Mouse (Mus musculus) neural tube, embryonic 14.5 days (tissue): ENCODE data around the gene Stard5. TPM values are rescaled to one million over a fixed set of nuclear protein-coding genes. Genes with fewer than 3 reads are reported as not detected.

Source experiments
- ATAC-seq: fragments of 200-750 bp; cut with Nextera tagmentation; 2 replicates; pipeline ENCODE4 v1.8.0; 2017; ENCODE audit warnings: low read depth, mild to moderate bottlenecking, moderate TSS enrichment, moderate library complexity
- H3K27ac ChIP-seq: fragments of 300-500 bp; sonication (generic); 2 replicates; pipeline ENCODE4 v1.5.1; 2014; ENCODE audit warnings: low read depth, mild to moderate bottlenecking, control low read depth, low read length, moderate library complexity, mixed read lengths
- H3K27me3 ChIP-seq: fragments of 300-500 bp; sonication (generic); 2 replicates; pipeline ENCODE4 v1.6.1; 2014; ENCODE audit warnings: low read length; ENCODE audit not compliant: control insufficient read depth, insufficient read depth
- H3K36me3 ChIP-seq: fragments of 300-500 bp; sonication (generic); 2 replicates; pipeline ENCODE4 v1.6.1; 2014; ENCODE audit warnings: low read length, mixed read lengths; ENCODE audit not compliant: control insufficient read depth, insufficient read depth
- H3K4me1 ChIP-seq: fragments of 300-500 bp; sonication (generic); 2 replicates; pipeline ENCODE4 v1.6.1; 2014; ENCODE audit warnings: low read length; ENCODE audit not compliant: control insufficient read depth, insufficient read depth
- H3K4me2 ChIP-seq: fragments of 300-500 bp; sonication (generic); 2 replicates; pipeline ENCODE4 v1.6.1; 2014; ENCODE audit warnings: mild to moderate bottlenecking, low read depth, low read length, control low read depth
- H3K4me3 ChIP-seq: fragments of 300-500 bp; sonication (generic); 2 replicates; pipeline ENCODE4 v1.5.1; 2014; ENCODE audit warnings: low read depth, low read length, control low read depth, mixed read lengths
- H3K9ac ChIP-seq: fragments of 300-500 bp; sonication (generic); replicated peaks from 2 replicates; pipeline ENCODE4 v1.6.1; 2014; ENCODE audit warnings: low read depth, mild to moderate bottlenecking, control low read depth, low read length, mixed read lengths
- H3K9me3 ChIP-seq: fragments of 300-500 bp; sonication (generic); 2 replicates; pipeline ENCODE4 v1.6.1; 2016; ENCODE audit warnings: low read length; ENCODE audit not compliant: control insufficient read depth
- WGBS: fragments of 180-500 bp; shearing (Covaris S2); extraction: QIAGEN DNeasy Blood & Tissue Kit; methylation state at CpG from one replicate; pipeline ENCODE4 v1.1.7; 2014; 5-methylcytosine and 5-hydroxymethylcytosine counted together
- polyA plus RNA-seq: library from polyadenylated mRNA; unstranded; fragments of >200 nt; fragmentation: Nextera tagmentation; extraction: Ambion mirVana; gene quantifications from 2 replicates; pipeline ENCODE4 v1.2.1, GENCODE M21; 2014

The Stard5 gene
- polyA plus RNA-seq, 1 experiment from 2014 or later = 3.9 TPM

- ATAC-seq = no peak
- Histone ChIP-seq H3K9me3 (no peaks in the 10 kb centered on the region), H3K27ac (no peak overlapping the region), H3K9ac (no peak overlapping the region), H3K4me3 (no peak overlapping the region), H3K4me1 (no peaks in the 10 kb centered on the region), H3K4me2 (no peak overlapping the region), H3K36me3 (no peaks in the 10 kb centered on the region), H3K27me3 (no peaks in the 10 kb centered on the region)
- 86% methylated on average over 5 of the region's 5 CpGs for WGBS
Measured at GRCm38 (mm10) chr7:83667936-83668645, 36.3 kb downstream of the Stard5 start.

GRCm38 (mm10) chr7:83668724-83669123 is 37.0 kb downstream of the Stard5 start:
- no peak overlapping the region for H3K4me2 ChIP-seq
- WGBS = 11% methylated on average over 1 of the region's 1 CpGs
- no peaks in the 10 kb centered on the region for H3K4me1 ChIP-seq
- no peaks in the 10 kb centered on the region for H3K27me3 ChIP-seq
- H3K9me3 ChIP-seq = no peaks in the 10 kb centered on the region
- peak; percentile 68; the same call in 1 of the 2 replicates for ATAC-seq
- no peak overlapping the region for H3K4me3 ChIP-seq
- no peak overlapping the region for H3K27ac ChIP-seq
- H3K36me3 ChIP-seq = no peaks in the 10 kb centered on the region
- no peak overlapping the region for H3K9ac ChIP-seq

- 94% methylated on average over 6 of the region's 6 CpGs for whole genome bisulfite sequencing
- no peak for ATAC-seq
- Histone ChIP-seq H3K4me2 (no peak overlapping the region), H3K9me3 (no peaks in the 10 kb centered on the region), H3K9ac (no peak overlapping the region), H3K36me3 (no peaks in the 10 kb centered on the region), H3K4me1 (no peaks in the 10 kb centered on the region), H3K27ac (no peak overlapping the region), H3K4me3 (no peak overlapping the region), H3K27me3 (no peaks in the 10 kb centered on the region)
Measured at GRCm38 (mm10) chr7:83671573-83671972, 39.8 kb downstream of the Stard5 start.

DNA sequence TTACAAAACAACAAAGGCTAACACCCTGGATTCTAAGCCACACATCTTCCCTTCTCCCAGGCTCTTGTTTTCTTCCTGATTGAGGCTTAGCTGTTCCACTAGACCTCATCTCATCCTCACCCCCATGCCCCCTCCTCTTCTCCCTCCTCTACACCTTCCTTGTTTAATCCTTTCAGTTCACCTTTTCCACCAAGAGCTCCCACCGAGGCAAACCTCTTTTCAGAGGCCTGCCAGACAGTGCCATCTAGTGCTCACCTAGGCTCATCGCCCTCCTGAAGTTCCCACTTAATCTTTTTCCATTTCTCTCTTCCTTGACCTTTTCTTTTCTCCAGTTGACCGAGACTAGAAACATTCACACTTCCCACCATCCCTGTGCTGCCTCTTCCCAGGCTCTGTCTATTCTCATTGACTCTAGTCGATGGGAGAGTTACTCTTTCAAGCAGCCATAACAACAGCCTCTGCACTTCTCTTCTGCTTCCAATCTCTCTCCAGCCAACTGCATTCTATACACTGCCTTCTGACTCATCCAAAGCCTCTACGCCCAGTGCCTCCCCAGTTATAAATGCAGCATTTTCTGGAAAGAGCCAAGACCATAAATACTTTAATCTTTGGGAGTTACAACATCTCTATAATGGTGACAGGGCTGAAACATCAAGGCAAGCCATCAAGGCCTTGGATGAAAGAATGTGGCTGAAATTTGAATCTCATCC is 43.9 kb downstream of the Stard5 start:
- Histone ChIP-seq H3K4me2 (no peak overlapping the region), H3K9ac (no peak overlapping the region), H3K4me1 (no peaks in the 10 kb centered on the region), H3K4me3 (no peak overlapping the region), H3K27ac (no peak overlapping the region), H3K36me3 (no peaks in the 10 kb centered on the region), H3K27me3 (no peaks in the 10 kb centered on the region), H3K9me3 (no peaks in the 10 kb centered on the region)
- peak; percentile 41; the same call in 1 of the 2 replicates for ATAC-seq
- WGBS = 38% methylated on average over 5 of the region's 5 CpGs

- Histone ChIP-seq H3K27ac (no peak overlapping the region), H3K4me3 (no peak overlapping the region), H3K4me1 (no peaks in the 10 kb centered on the region), H3K9me3 (no peaks in the 10 kb centered on the region), H3K4me2 (no peak overlapping the region), H3K36me3 (no peaks in the 10 kb centered on the region), H3K9ac (no peak overlapping the region), H3K27me3 (no peaks in the 10 kb centered on the region)
- WGBS = 86% methylated on average over 3 of the region's 3 CpGs
- ATAC-seq = no peak
Measured at GRCm38 (mm10) chr7:83677296-83677695, 45.5 kb downstream of the Stard5 start.

GRCm38 (mm10) chr7:83678506-83678905 is 46.7 kb downstream of the Stard5 start:
- H3K9me3 ChIP-seq = no peaks in the 10 kb centered on the region
- no peak overlapping the region for H3K27ac ChIP-seq
- 92% methylated on average over 4 of the region's 4 CpGs for WGBS
- H3K9ac ChIP-seq = no peak overlapping the region
- H3K27me3 ChIP-seq = no peaks in the 10 kb centered on the region
- H3K4me1 ChIP-seq = no peaks in the 10 kb centered on the region
- no peak for ATAC-seq
- no peak overlapping the region for H3K4me3 ChIP-seq
- H3K4me2 ChIP-seq = no peak overlapping the region
- H3K36me3 ChIP-seq = no peaks in the 10 kb centered on the region

GRCm38 (mm10) chr7:83682640-83683274 is 51.0 kb downstream of the Stard5 start:
- ATAC-seq = no peak
- Histone ChIP-seq H3K4me2 (no peak overlapping the region), H3K27ac (no peak overlapping the region), H3K9ac (no peak overlapping the region), H3K4me3 (no peak overlapping the region), H3K9me3 (no peaks in the 10 kb centered on the region), H3K4me1 (no peaks in the 10 kb centered on the region), H3K36me3 (no peaks in the 10 kb centered on the region), H3K27me3 (no peaks in the 10 kb centered on the region)
- WGBS = 54% methylated on average over 6 of the region's 6 CpGs

DNA sequence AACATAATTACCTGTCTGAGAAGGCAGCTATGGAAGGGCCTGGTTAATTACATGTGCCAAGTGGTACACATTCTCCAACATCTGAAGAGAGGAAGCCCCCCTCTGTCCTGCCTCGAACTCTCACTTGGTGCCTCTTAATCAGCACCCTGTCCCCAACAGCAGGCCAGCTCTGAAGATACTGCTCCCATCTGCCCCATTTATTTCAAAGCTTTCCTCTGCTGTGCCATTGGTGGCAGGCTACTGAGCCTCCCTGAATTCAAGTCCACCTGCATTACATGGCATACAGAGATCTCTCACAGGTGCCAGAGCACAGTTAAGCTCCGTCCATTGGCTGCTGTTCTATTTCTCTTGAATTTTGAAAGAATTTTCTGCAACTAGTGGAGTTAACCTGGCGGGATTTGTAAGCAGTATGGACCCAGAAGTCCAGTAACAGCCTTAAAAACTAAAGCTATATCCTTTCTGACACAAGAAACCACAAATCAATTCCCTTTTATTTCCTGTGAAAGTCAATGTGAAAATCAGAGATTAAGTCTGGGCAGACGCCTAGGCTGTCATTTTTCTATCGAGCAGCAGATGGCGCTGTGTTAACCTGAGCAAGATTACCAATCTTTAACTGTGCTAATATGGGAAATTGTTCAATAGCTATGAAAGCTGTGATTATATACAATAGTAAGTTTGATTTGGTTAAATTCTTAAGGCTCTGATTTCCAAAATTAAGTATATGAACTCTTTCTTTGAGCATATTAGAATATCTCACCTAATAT is 63.9 kb downstream of the Stard5 start:
- WGBS = 33% methylated on average over 6 of the region's 6 CpGs
- Histone ChIP-seq H3K9ac (no peak overlapping the region), H3K27ac (no peak overlapping the region), H3K36me3 (no peaks in the 10 kb centered on the region), H3K4me1 (no peaks in the 10 kb centered on the region), H3K4me3 (no peak overlapping the region), H3K4me2 (no peak overlapping the region), H3K27me3 (no peaks in the 10 kb centered on the region), H3K9me3 (no peaks in the 10 kb centered on the region)
- no peak for ATAC-seq
